Mouse (Mus musculus): ENCODE results near the gene Ap2m1. TPM values are rescaled to one million over a fixed set of nuclear protein-coding genes. Genes with fewer than 3 reads are reported as not detected.

Ap2m1 gene
- 100 to 1,000 TPM; 199 to 201 TPM for total RNA-seq (2023)

GRCm38 (mm10) chr16:20535296-20536080 lies at the start of gene Ap2m1:
TSS of gene Ap2m1 (plus strand) at chr16:20535478.

GRCm38 (mm10) chr16:20498677-20499475 lies 36.4 kb upstream of the Ap2m1 start, which contains the start of gene Eif2b5:
TSS of gene Eif2b5 (plus strand) at chr16:20498817.

GRCm38 (mm10) chr16:20516726-20517201 lies 18.5 kb upstream of the Ap2m1 start, which contains the start of gene Dvl3:
TSS of gene Dvl3 (plus strand) at chr16:20516982.

GRCm38 (mm10) chr16:20548096-20548948 lies 13.0 kb downstream of the Ap2m1 start, which contains the start of gene Abcf3:
TSS of gene Abcf3 (plus strand) at chr16:20548577.

GRCm38 (mm10) chr16:20589366-20589938 lies 54.2 kb downstream of the Ap2m1 start, which contains the start of gene Vwa5b2:
TSS of gene Vwa5b2 (plus strand) at chr16:20589471.

Other genes starting within 250 kb of the Ap2m1 start
- gene Parl, start 233.1 kb upstream of the Ap2m1 start, total RNA-seq (2023) = 100 to 1,000 TPM; 119 to 127 TPM
- 10 to 100 TPM; 60.9 to 68.9 TPM for gene Cyp2ab1, start 210.1 kb upstream of the Ap2m1 start, total RNA-seq (2023)
- 100 to 1,000 TPM; 156 to 177 TPM for gene Abcc5, start 109.1 kb upstream of the Ap2m1 start, total RNA-seq (2023)
- 10 to 100 TPM; 20.2 to 25.5 TPM for gene Eif2b5, start 36.7 kb upstream of the Ap2m1 start, total RNA-seq (2023)
- 10 to 100 TPM; 33.1 to 34.1 TPM for gene Dvl3, start 18.5 kb upstream of the Ap2m1 start, total RNA-seq (2023)
- gene Abcf3, start 13.1 kb downstream of the Ap2m1 start, total RNA-seq (2023) = 10 to 100 TPM; 52.3 to 62.4 TPM
- gene Vwa5b2, start 54.0 kb downstream of the Ap2m1 start, total RNA-seq (2023) = not detected
- gene Eef1akmt4, start 76.1 kb downstream of the Ap2m1 start, total RNA-seq (2023) = 1 to 10 TPM; 7.7 to 9.3 TPM
- gene Gm49333, start 76.1 kb downstream of the Ap2m1 start, total RNA-seq (2023) = not detected
- 10 to 100 TPM; 11.4 to 13.9 TPM for gene Alg3, start 76.3 kb downstream of the Ap2m1 start, total RNA-seq (2023)
- under 1 TPM; 0.39 to 0.97 TPM for gene Camk2n2, start 85.8 kb downstream of the Ap2m1 start, total RNA-seq (2023)
- gene Ece2, start 94.3 kb downstream of the Ap2m1 start, total RNA-seq (2023) = not detected
- 100 to 1,000 TPM; 116 to 118 TPM for gene Psmd2, start 116.2 kb downstream of the Ap2m1 start, total RNA-seq (2023)
- gene Eif4g1, start 132.8 kb downstream of the Ap2m1 start, total RNA-seq (2023) = 100 to 1,000 TPM; 252 to 266 TPM
- 1 to 10 TPM; 5.3 to 5.4 TPM for gene Fam131a, start 157.8 kb downstream of the Ap2m1 start, total RNA-seq (2023)
- 10 to 100 TPM; 10.6 to 10.8 TPM for gene Polr2h, start 182.2 kb downstream of the Ap2m1 start, total RNA-seq (2023)
- gene Clcn2, start 182.3 kb downstream of the Ap2m1 start, total RNA-seq (2023) = 1 to 10 TPM; 1.7 to 2.2 TPM
- not detected for gene Chrd, start 197.6 kb downstream of the Ap2m1 start, total RNA-seq (2023)
- gene Thpo, start 199.0 kb downstream of the Ap2m1 start, total RNA-seq (2023) = not detected

Measured in monocyte, adult 59 days (primary cell).